Mouse (Mus musculus) large intestine, adult 2 months (tissue): ENCODE measurements around the gene Zfp523. TPM values are rescaled to one million over a fixed set of nuclear protein-coding genes. Genes with fewer than 3 reads are reported as not detected.

Source experiments
- DNase-seq: peaks from one replicate; pipeline ENCODE4 v3.0.0-alpha.2; 2012; ENCODE audit warnings: low read depth, low spot score
- WGBS: fragments of 180-500 bp; shearing (Covaris S2); methylation state at CpG from one replicate; pipeline ENCODE4 v1.1.7; 2018; 5-methylcytosine and 5-hydroxymethylcytosine counted together
- polyA plus RNA-seq: library from polyadenylated mRNA; depleted of rRNA; stranded (reverse); fragments of >200 nt; gene quantifications from 2 replicates; pipeline ENCODE4 v1.2.3, GENCODE M21; 2012; rRNA removed

The Zfp523 gene
- polyA plus RNA-seq = 21.2 and 28.2 TPM in 2 replicates

DNA sequence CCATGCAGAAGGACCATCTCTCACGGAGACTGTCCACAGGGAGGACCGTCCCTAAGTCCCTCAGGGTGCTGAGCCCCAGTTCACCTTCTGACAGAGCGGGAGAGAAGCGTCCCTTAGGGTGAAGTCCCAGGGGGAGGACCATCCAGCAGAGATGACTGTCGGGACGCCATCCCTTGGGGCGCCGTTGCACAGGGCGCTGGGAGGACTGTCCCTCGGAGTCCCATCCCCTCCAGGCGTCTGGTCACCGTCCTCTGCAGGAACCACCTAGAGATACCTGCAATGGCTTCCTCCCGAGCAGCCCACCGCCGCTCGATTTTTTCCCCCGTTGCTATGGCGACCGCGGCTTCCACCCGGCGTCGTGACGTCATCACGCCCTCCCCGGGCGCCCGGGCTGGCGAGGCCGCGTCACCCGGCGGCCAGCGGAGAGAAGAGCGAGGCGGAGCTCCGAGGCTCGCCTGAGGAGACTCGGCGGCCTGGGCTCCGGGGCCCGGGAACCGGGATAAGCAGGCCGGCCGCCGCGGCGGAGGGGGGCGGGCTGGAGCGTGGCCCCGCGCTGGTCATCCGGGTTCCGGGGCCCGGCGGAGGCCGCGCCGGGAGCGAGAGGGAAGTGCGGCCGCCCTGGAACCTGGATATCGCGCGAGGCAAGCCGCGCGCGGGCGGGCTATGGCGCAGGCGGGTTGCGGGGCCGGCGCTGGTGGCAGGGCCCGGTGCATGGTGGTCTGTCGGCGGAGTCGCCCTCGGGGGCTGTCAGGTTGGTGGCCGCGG lies at the start of gene Zfp523:
Gene Zfp523, plus strand, starts transcription at position 355 of the 765 bp plus-strand sequence.
- DNase-seq = peak; percentile 51

GRCm38 (mm10) chr17:28129796-28130195 lies 47.1 kb upstream of the Zfp523 start:
- 87% methylated on average over 5 of the region's 5 CpGs for WGBS
- no peak for DNase-seq

More for the DNA sequence above, at the start of gene Zfp523:
- WGBS = under 1% methylated on average over 78 of the region's 82 CpGs

- 54% methylated on average over 5 of the region's 5 CpGs for WGBS
- no peak for DNase-seq
Observed at GRCm38 (mm10) chr17:28130391-28131125, 46.4 kb upstream of the Zfp523 start.

GRCm38 (mm10) chr17:28131156-28131555 lies 45.8 kb upstream of the Zfp523 start:
- no peak for DNase-seq

DNA sequence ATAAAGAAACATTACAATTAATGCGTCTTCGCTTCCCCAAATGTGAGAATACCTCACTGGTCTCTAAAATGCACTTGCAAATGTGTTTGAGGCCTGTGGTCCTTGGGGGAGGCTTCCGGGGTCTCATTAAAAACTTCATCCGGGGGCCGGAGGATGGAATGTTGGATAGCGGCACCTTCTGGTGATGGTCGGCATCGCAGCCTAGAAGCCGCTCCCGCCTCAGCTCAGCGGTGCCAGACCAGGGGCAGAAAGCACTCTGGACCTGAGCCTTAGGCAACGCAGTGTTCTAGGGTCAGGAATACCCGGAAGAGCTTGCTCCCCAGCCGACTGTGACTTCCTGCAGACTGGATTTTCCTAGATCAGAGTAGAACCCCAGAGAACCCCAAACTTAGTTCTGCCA lies 43.7 kb upstream of the Zfp523 start:
- WGBS = 6% methylated on average over 14 of the region's 14 CpGs
- no peak for DNase-seq

DNA sequence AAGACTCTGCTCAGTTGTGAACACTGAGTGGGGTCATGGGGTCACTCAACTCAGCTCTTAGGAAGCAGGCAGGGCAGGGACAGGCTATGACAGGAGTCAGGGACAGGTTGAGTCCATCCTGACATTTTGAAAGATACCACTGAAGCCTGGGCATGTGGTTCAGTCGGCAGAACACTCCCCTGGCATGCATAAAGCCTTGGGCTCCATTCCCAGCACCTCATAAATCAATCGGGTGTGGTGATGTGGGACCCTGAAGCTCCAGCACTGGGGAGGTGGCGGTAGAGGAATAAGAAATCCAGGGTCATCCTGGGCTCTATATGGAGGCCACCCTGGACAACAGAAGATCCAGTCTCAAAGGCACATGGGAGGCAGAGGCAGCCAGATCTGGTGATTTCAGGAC lies 41.4 kb upstream of the Zfp523 start:
- DNase-seq = no peak
- 36% methylated on average over 3 of the region's 3 CpGs for WGBS

DNA sequence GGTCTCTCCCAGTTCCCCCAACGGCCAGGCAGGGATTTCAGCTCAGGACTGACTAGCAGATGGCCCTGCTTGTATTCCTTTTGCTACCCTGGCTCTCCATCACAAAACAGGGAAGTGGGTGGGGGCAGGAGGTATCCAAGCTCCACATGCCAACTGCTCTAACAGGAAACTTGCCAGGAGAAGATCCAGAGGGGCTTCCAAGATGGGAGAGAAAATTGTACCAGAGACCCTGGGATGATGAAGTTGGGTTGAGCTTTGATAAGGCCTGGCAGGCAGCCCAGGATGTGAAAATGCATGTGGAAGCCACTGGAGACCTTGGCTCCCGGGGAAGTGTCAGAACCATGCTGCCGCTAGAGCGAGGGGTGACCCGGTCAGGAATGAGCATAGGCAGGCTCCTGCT lies 40.7 kb upstream of the Zfp523 start:
- WGBS = 36% methylated on average over 5 of the region's 5 CpGs
- DNase-seq = no peak

- 83% methylated on average over 8 of the region's 8 CpGs for WGBS
- DNase-seq = no peak
Observed at GRCm38 (mm10) chr17:28138013-28138412, 38.9 kb upstream of the Zfp523 start.

GRCm38 (mm10) chr17:28138685-28139084 lies 38.2 kb upstream of the Zfp523 start:
- WGBS = 60% methylated on average over 9 of the region's 9 CpGs
- no peak for DNase-seq

DNA sequence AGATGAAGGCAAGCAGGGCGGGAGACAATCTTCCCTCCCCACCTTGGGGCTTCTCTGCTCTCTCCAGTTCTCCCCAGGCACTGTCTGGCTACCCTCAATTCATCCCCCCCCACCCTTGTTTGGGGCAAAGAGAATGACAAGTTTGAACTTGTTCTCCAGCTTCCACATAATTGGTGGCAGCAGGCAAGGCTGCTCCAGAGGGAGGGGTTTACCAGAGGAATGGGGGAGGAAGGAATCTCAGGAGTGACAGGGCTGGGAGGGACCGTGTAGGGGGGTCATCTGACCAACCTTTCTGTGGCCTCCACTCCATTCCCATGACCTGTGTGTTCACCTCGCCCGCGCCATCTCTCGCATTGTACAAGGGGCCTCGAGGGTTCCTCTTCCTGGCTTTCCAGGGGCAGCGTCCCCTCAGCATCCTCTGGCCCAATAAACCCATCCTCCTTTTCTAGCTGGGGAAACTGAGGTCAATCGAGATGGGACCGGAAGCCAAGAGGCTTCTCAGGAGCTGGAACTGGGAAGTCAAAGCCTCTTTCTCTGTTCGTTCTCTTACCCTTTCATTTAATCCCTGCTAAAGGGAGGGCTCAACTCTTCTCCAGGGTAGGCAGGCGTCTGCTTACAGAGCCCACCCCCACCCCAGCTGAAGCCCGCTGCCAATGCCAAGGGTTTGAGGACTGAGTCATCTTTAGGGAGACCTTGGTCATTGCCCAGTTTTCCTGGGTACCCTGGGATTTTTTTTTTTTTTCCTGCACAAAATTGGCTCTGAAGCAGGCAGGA lies 36.3 kb upstream of the Zfp523 start:
- no peak for DNase-seq
- 44% methylated on average over 13 of the region's 13 CpGs for WGBS

DNA sequence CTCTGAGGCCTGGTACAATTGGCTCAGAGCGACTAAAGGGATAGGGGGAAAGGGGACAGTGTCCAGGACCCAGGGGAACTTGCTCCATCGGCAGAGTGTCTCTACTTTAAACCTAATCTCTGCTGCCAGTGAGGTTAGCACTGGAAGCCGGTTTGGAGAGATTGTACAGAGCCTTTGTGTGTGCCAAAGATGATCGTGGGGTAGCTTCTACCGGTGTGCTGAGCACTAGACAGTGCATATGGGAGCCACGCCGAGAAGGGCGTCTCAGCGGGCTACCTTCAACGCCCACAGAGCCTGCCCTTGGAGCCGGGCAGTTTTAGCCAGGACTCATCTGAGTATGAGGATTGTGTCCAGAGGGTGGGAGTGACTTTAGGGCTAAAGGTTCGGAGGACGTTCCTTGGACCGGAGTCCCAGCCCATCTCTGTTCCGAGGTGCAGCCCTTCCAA lies 35.7 kb upstream of the Zfp523 start:
- 8% methylated on average over 15 of the region's 15 CpGs for WGBS
- DNase-seq = no peak

DNA sequence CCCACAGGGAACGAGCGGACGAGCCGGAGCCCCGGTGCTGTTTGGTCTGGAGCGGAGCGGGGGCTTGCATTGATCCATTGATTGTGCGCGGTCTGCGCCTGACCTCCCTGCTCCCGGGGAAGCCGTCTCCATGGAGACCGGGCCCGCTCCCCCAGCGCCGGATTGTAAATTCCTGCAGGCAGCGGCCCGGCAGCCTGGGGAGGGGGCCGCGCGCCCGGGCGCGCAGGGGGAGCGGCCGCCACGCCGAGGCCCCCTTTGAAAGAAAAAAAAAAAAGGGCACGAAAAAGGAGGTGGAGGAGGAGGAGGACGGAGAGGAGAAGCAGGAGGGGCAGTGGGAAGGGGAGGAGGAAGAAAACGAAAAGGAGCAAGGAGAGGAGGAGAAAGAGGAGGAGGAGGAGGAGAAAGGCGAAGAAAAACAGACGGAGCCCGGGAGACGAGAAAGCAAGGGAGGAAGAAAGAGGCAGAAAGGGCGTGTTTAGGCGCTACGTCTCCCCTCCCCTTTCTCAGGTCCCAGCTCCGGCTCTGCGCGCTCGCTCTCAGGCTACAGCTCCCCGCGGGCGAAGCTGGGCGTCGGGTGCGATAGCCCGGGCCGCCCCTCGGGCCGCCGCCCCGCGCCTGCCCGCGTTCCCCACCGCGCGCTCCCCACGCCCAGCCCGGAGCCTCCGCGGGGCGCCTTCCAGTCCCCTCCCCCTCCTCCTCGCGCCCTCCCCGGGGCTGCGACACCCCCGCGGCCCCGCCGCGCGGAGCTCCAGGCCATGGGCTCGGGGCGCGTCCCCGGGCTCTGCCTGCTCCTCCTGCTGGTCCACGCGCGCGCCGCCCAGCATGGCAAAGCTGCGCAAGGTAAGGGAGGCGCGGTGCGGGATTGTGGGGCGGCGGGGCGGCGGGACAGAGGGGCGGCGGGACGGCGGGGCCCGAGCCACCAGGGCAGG lies 34.9 kb upstream of the Zfp523 start, which contains the start of gene Scube3:
Gene Scube3, plus strand, starts transcription at position 371 of the 929 bp plus-strand sequence.
- WGBS = 1% methylated on average over 96 of the region's 97 CpGs
- DNase-seq = no peak

- WGBS = 3% methylated on average over 33 of the region's 33 CpGs
- DNase-seq = no peak
Observed at GRCm38 (mm10) chr17:28142700-28143610, 34.0 kb upstream of the Zfp523 start.

DNA sequence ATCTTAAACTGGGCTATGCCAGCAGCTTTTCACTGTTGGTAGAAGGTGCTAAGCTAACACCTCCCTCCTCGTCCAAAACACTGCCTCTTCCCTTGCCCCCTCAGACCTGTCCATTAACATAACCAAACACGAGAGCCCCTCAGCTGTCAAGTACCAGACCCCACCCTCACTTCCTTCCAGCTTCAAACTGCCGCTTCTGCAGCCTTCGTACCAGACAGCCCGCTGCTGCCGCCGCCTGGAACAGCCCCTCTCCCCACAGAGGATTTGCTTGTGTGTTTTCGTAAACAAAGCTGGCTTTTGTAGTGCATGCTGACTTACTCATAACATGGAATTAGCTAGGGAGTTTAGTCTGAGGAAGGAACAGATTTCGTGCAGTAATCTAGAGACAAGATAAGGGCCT lies 33.2 kb upstream of the Zfp523 start:
- DNase-seq = no peak
- WGBS = 19% methylated on average over 9 of the region's 9 CpGs

GRCm38 (mm10) chr17:28144241-28144640 lies 32.7 kb upstream of the Zfp523 start:
- 26% methylated on average over 6 of the region's 6 CpGs for WGBS
- no peak for DNase-seq

DNA sequence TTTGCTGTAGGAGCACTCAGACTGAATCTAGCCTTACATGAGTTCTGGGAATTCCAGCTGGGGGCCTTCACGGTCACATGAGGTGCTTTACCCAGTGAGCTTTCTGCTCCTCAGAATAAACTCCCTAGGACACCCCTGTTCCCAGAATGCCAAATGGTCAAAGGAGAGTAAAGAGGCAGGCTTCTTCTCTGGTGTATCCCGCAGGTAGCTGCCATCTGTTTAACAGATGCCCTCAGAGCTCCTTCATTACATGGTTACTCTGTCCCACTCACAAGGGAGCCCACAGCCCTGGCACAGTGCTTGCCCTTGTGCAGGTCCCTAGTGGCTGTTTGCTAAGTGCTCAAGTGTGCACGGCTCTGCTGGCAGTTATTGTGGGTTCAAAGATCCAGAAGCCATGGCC lies 28.6 kb upstream of the Zfp523 start:
- WGBS = 67% methylated on average over 3 of the region's 3 CpGs
- no peak for DNase-seq

- no peak for DNase-seq
- 69% methylated on average over 8 of the region's 8 CpGs for WGBS
Observed at GRCm38 (mm10) chr17:28149734-28150133, 27.2 kb upstream of the Zfp523 start.

DNA sequence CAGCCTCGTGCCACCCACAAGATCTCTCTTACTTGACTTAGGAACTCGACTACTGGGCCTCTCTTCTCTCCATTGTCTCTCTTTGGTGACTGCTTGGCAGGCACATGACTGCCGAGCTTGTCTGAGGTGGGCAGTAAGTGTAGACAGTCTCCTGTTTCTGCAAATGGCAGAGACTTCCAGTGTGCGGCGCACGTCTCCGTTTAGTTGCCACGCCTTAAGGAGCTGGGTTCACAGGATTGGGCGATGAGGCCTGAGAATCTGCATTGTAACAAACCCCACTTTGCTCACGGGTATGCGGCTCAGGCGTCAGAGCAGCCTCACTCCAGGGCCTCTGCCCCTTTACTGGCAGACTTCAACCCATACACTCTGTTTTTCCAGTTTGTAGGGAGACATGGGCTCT lies 26.5 kb upstream of the Zfp523 start:
- WGBS = 82% methylated on average over 12 of the region's 12 CpGs
- no peak for DNase-seq
